Mouse (Mus musculus): ENCODE data around the gene Gm21887. TPM values are rescaled to one million over a fixed set of nuclear protein-coding genes. Genes with fewer than 3 reads are reported as not detected.
"Not testable (repeated sequence)": the region's sequence is repeated elsewhere in the genome, so short reads cannot be mapped to it uniquely, and the experiment has no call there.

The Gm21887 gene
- polyA plus RNA-seq, 1 experiment: 593 TPM

GRCm38 (mm10) chrX:169979461-169980202 is 29.8 kb upstream of the Gm21887 start:
- Histone ChIP-seq H3K4me3 (ENCODE audit: insufficient read depth, low read length) (peak overlapping the region; percentile 46), H3K27ac (ENCODE audit: insufficient read depth, low read length) (peak overlapping the region; percentile 83)
- not testable (repeated sequence) for H3K4me1 ChIP-seq (ENCODE audit: control insufficient read depth, insufficient read depth, low read length)

GRCm38 (mm10) chrX:169980203-169980556 is 29.3 kb upstream of the Gm21887 start:
- H3K4me3 ChIP-seq (ENCODE audit: insufficient read depth, low read length): peak overlapping the region; percentile 46; the same call in 1 of the 2 replicates
- not testable (repeated sequence) for H3K4me1 ChIP-seq (ENCODE audit: control insufficient read depth, insufficient read depth, low read length)
- H3K27ac ChIP-seq (ENCODE audit: insufficient read depth, low read length): peak overlapping the region; percentile 83

- H3K27ac ChIP-seq (ENCODE audit: insufficient read depth, low read length): peak overlapping the region; percentile 83
- TF ChIP-seq POLR2A (IDR thresholded peaks at IDR 0.05; ENCODE audit: extremely low read depth, insufficient read depth, low read length) (no peak), CTCF (IDR thresholded peaks at IDR 0.05; ENCODE audit: extremely low read depth, insufficient read depth, low read length) (no peak)
- H3K4me1 ChIP-seq (ENCODE audit: control insufficient read depth, insufficient read depth, low read length): no peaks in the 10 kb centered on the region; the same call in 1 of the 2 replicates
- H3K4me3 ChIP-seq (ENCODE audit: insufficient read depth, low read length): no peak overlapping the region
These were observed 28.6 kb upstream of the Gm21887 start for GRCm38 (mm10) chrX:169980809-169981289.

GRCm38 (mm10) chrX:169981761-169982181 is 27.7 kb upstream of the Gm21887 start:
- not testable (repeated sequence) for H3K4me3 ChIP-seq (ENCODE audit: insufficient read depth, low read length); H3K27ac ChIP-seq (ENCODE audit: insufficient read depth, low read length); H3K4me1 ChIP-seq (ENCODE audit: control insufficient read depth, insufficient read depth, low read length)

GRCm38 (mm10) chrX:169982606-169983400 is 26.7 kb upstream of the Gm21887 start:
- H3K27ac ChIP-seq (ENCODE audit: insufficient read depth, low read length); H3K4me1 ChIP-seq (ENCODE audit: control insufficient read depth, insufficient read depth, low read length); H3K4me3 ChIP-seq (ENCODE audit: insufficient read depth, low read length): not testable (repeated sequence)

GRCm38 (mm10) chrX:169983401-169984165 is 25.9 kb upstream of the Gm21887 start:
- H3K4me1 ChIP-seq (ENCODE audit: control insufficient read depth, insufficient read depth, low read length); H3K27ac ChIP-seq (ENCODE audit: insufficient read depth, low read length); H3K4me3 ChIP-seq (ENCODE audit: insufficient read depth, low read length): not testable (repeated sequence)

- H3K4me1 ChIP-seq (ENCODE audit: control insufficient read depth, insufficient read depth, low read length); H3K4me3 ChIP-seq (ENCODE audit: insufficient read depth, low read length); H3K27ac ChIP-seq (ENCODE audit: insufficient read depth, low read length): not testable (repeated sequence)
These were observed 25.1 kb upstream of the Gm21887 start for GRCm38 (mm10) chrX:169984331-169984730.

- H3K4me3 ChIP-seq (ENCODE audit: insufficient read depth, low read length); H3K27ac ChIP-seq (ENCODE audit: insufficient read depth, low read length): not testable (repeated sequence)
These were observed 24.6 kb upstream of the Gm21887 start for GRCm38 (mm10) chrX:169984853-169985252.

GRCm38 (mm10) chrX:169985796-169986195 is 23.7 kb upstream of the Gm21887 start:
- not testable (repeated sequence) for H3K4me3 ChIP-seq (ENCODE audit: insufficient read depth, low read length); H3K4me1 ChIP-seq (ENCODE audit: control insufficient read depth, insufficient read depth, low read length); H3K27ac ChIP-seq (ENCODE audit: insufficient read depth, low read length)

More at GRCm38 (mm10) chrX:169984853-169985252, 24.6 kb upstream of the Gm21887 start:
- not testable (repeated sequence) for H3K4me1 ChIP-seq (ENCODE audit: control insufficient read depth, insufficient read depth, low read length)

GRCm38 (mm10) chrX:169986519-169987367 is 22.7 kb upstream of the Gm21887 start:
- H3K27ac ChIP-seq (ENCODE audit: insufficient read depth, low read length): peak overlapping the region; percentile 19
- H3K4me1 ChIP-seq (ENCODE audit: control insufficient read depth, insufficient read depth, low read length): not testable (repeated sequence)
- peak overlapping the region; percentile 8 for H3K4me3 ChIP-seq (ENCODE audit: insufficient read depth, low read length)

GRCm38 (mm10) chrX:169987368-169987837 is 22.1 kb upstream of the Gm21887 start:
- not testable (repeated sequence) for H3K4me3 ChIP-seq (ENCODE audit: insufficient read depth, low read length); H3K27ac ChIP-seq (ENCODE audit: insufficient read depth, low read length); H3K4me1 ChIP-seq (ENCODE audit: control insufficient read depth, insufficient read depth, low read length)

GRCm38 (mm10) chrX:169988571-169989218 is 20.8 kb upstream of the Gm21887 start:
- not testable (repeated sequence) for H3K4me3 ChIP-seq (ENCODE audit: insufficient read depth, low read length); H3K27ac ChIP-seq (ENCODE audit: insufficient read depth, low read length)

GRCm38 (mm10) chrX:169989219-169989595 is 20.3 kb upstream of the Gm21887 start:
- not testable (repeated sequence) for H3K4me1 ChIP-seq (ENCODE audit: control insufficient read depth, insufficient read depth, low read length); H3K4me3 ChIP-seq (ENCODE audit: insufficient read depth, low read length); H3K27ac ChIP-seq (ENCODE audit: insufficient read depth, low read length)

More at GRCm38 (mm10) chrX:169988571-169989218, 20.8 kb upstream of the Gm21887 start:
- H3K4me1 ChIP-seq (ENCODE audit: control insufficient read depth, insufficient read depth, low read length): not testable (repeated sequence)

Data from cortical plate, adult 2 months (tissue).